Comparison of ENCODE assay signal across 8 mouse cellular contexts in genomic region chr2:112492431-112492855, GRCm38 (mm10). TPM values are rescaled to one million over a fixed set of nuclear protein-coding genes. Genes with fewer than 3 reads are reported as not detected.
DNase-seq lines count a peak whose midpoint lies in the region; ATAC-seq lines count a peak whose summit lies in the region.

No protein-coding gene starts in this region.

- peak overlapping the region; percentile 71 for H3K4me2 ChIP-seq in embryonic facial prominence, embryonic 14.5 days (ENCODE audit: low read depth, low read length)

- H3K4me3 ChIP-seq in embryonic facial prominence, embryonic 14.5 days (ENCODE audit: low read depth, low read length) = peak overlapping the region; percentile 76

- no peaks in the 10 kb centered on the region for H3K9me3 ChIP-seq in embryonic facial prominence, embryonic 14.5 days (ENCODE audit: control insufficient read depth, low read length)

- peak overlapping the region; percentile 100 for H3K9ac ChIP-seq in embryonic facial prominence, embryonic 14.5 days (ENCODE audit: low read depth, low read length)

- H3K36me3 ChIP-seq in embryonic facial prominence, embryonic 14.5 days (ENCODE audit: control insufficient read depth, insufficient read depth, low read length) = no peaks in the 10 kb centered on the region

- ATAC-seq in embryonic facial prominence, embryonic 14.5 days (ENCODE audit: low read depth) = no peak
- ATAC-seq in megakaryocyte, adult 5-6 weeks (ENCODE audit: poor library complexity, severe bottlenecking) = peak; percentile 8; the same call in 1 of the 2 replicates

- 6% methylated on average over 9 of the region's 9 CpGs for WGBS in embryonic facial prominence, embryonic 14.5 days

- peak overlapping the region; percentile 100 for H3K27ac ChIP-seq in embryonic facial prominence, embryonic 14.5 days (replicated peaks; ENCODE audit: low read depth, low read length)

- H3K4me1 ChIP-seq in embryonic facial prominence, embryonic 14.5 days (ENCODE audit: control insufficient read depth, insufficient read depth, low read length) = 0 out of 2 replicates have a peak, but pooled peaks cover 3% of the 10 kb centered on the region

- H3K27me3 ChIP-seq in embryonic facial prominence, embryonic 14.5 days (replicated peaks; ENCODE audit: control insufficient read depth, insufficient read depth, low read length) = no peaks in the 10 kb centered on the region

- DNase-seq in adrenal gland, postnatal 36 days = peak; percentile 10 to 13
- no peak for DNase-seq in adrenal gland, adult (ENCODE audit: inconsistent age in 2 of 2, low spot score in 1 of 2)
- DNase-seq in CD4-positive helper T cell, adult 2 months (ENCODE audit: low read depth, low spot score) = peak; percentile 54
- peak; percentile 35 for DNase-seq in embryonic facial prominence, embryonic 14.5 days (ENCODE audit: low spot score)
- DNase-seq in hindlimb bud, embryonic 11.5 days (ENCODE audit: extremely low spot score, low read depth, low spot score) = peak; percentile 28
- DNase-seq in cerebellum, adult 11-12 months = no peak
- no peak for DNase-seq in layer of hippocampus, adult 9-11 months

RNA-seq across cellular contexts. Expression of gene Aven, which starts 0.3 kb away (rescaled TPM):
- total RNA-seq in adrenal gland, postnatal 36 days (2021) = 10 to 100 TPM; 17.5 to 20.5 TPM
- 6.1 and 7.4 TPM in 2 replicates for polyA plus RNA-seq in embryonic facial prominence, embryonic 14.5 days (2014; fragmentation: Nextera tagmentation; extraction: Ambion mirVana)
- total RNA-seq in megakaryocyte, adult 5-6 weeks (2015) = 5.2 and 8.6 TPM in 2 replicates
- total RNA-seq in megakaryocyte, adult 5-6 weeks (2017) = 11.4 and 18.4 TPM in 2 replicates

RNA-seq across cellular contexts. Expression of gene Chrm5, which starts 11.9 kb away (rescaled TPM):
- not detected for total RNA-seq in adrenal gland, postnatal 36 days (2021)
- 0.14 TPM in 1 of 2 replicates, not detected in the other for polyA plus RNA-seq in embryonic facial prominence, embryonic 14.5 days (2014; fragmentation: Nextera tagmentation; extraction: Ambion mirVana)
- total RNA-seq in megakaryocyte, adult 5-6 weeks (2015) = not detected in 2 replicates
- total RNA-seq in megakaryocyte, adult 5-6 weeks (2017) = not detected in 2 replicates

RNA-seq across cellular contexts. Expression of gene Emc7, which starts 37.6 kb away (rescaled TPM):
- 10 to 100 TPM; 32.8 to 35.5 TPM for total RNA-seq in adrenal gland, postnatal 36 days (2021)
- 20.5 and 21.9 TPM in 2 replicates for polyA plus RNA-seq in embryonic facial prominence, embryonic 14.5 days (2014; fragmentation: Nextera tagmentation; extraction: Ambion mirVana)
- 15.5 and 15.8 TPM in 2 replicates for total RNA-seq in megakaryocyte, adult 5-6 weeks (2015)
- 10.4 and 11.7 TPM in 2 replicates for total RNA-seq in megakaryocyte, adult 5-6 weeks (2017)

Comparison
In these comparisons a context has a peak if more than half of its experiments do, and no peak if none do; other contexts are left out.
1. DNase-seq: peak in adrenal gland, postnatal 36 days (2 of 2), CD4-positive helper T cell, adult 2 months (single experiment), embryonic facial prominence, embryonic 14.5 days (single experiment) and hindlimb bud, embryonic 11.5 days (single experiment); none in adrenal gland, adult (0 of 2), cerebellum, adult 11-12 months (single experiment) and layer of hippocampus, adult 9-11 months (single experiment).